Mouse (Mus musculus) kidney, postnatal 4 days (tissue): ENCODE measurements around the gene Psors1c2.
A peak's percentile ranks its signal among the peaks of the same experiment; 100 is the strongest.
"Not testable (repeated sequence)": the region's sequence is repeated elsewhere in the genome, so short reads cannot be mapped to it uniquely, and the experiment has no call there.

Experiments
- DNase-seq, 2 experiments: peaks; one replicate each; pipeline ENCODE4 v3.0.0; 2021; ENCODE audit warnings: mixed read lengths in 2 of 2

The Psors1c2 gene

DNA sequence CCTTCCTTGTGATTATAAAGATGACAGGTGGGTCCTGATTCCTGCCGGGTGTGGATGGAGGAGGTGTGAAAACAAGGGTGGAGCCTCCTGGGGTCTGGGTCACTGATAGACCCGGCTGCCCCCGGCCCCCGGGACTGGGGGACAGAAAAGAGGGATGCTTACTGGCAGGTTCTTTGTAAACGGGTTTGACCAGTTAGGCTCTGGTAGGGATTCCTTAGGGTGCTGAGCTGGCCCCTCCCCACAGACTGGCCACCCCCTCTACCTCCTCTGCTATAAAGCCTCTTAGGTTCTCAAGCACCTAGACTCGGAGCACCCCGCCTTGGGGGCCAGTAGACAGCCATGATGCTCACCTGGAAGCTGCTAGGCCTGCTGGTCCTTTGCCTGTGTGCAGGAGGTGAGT is at the start of gene Psors1c2:
Gene Psors1c2 (plus strand): TSS at position 301 of the 400 bp plus-strand sequence.
- no peak for DNase-seq

DNA sequence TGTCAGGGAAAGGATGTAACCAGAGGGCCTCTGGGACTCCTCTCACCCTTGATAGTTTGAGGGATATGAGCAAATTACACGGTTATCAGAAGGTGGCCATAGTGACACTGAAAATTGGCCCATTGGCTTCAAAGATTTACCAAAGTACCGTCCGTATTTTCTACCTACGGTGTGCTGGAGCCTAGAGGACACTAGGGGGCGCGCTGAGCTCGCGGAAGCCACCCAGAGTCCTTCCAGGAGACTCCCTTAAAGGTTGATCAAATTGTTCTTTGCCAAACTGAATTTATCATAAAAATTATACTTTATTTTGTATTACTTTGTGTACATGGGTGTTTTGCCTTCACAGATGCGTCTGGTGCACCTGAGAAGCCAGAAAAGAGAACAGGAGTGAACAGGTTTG is 48.9 kb upstream of the Psors1c2 start:
- DNase-seq: peak; percentile 79 to 80

DNA sequence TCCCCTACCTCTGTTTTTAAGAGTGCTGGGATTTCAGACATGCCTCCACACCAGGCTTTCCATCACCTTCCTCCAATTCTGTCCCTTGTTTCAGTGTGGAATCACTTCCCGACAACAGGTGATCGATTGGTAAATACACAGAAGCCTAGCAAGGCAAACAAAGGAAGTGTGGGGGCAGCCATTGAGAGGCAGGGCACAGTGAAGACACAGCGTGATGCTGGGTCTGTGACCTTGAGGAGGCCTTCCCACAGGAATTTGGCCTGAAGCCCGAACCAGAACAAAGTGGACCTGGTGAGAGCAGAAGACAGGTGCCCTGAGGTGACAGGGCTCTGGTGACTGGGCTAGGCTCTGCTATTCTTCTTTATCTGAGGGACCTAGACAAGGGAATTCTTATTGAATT is 47.3 kb upstream of the Psors1c2 start:
- DNase-seq: no peak

DNA sequence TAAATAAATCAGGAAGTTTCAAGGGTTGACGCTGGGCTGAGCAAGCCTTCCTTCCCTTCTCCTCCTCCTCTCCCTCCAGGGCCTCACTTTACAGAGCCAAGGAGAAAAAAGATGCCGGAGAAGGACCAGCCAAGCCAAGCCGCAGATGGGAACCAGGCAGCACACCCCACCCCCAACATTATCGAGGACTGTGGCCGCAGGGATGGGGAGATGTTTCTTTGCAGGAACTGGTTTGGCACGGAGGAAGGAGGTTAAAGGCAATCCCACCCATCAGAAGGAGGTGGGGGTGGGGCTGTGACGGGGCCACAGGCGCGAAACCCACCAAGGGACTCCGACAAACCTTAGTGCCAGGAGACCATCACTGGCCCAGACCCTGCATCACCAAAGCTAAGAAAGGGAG is 46.3 kb upstream of the Psors1c2 start:
- no peak for DNase-seq

DNA sequence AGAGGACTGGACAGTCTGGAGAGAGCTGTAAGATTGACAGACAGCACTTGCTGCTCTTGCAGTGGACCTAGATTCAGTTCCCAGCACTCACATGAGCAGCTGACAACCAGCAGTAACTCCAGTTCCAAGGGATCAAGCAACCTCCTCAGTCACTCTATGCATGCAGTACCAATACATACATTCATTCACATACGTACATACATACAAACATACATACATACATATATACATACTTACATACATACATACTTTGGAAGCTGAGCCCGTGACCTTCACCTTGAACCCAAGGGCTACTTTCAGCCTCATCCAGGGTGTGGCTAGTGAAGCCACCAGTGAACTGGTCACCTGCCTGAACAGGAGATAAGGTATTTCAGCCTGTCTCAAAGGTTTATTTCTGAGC is 45.0 kb upstream of the Psors1c2 start:
- DNase-seq: no peak

DNA sequence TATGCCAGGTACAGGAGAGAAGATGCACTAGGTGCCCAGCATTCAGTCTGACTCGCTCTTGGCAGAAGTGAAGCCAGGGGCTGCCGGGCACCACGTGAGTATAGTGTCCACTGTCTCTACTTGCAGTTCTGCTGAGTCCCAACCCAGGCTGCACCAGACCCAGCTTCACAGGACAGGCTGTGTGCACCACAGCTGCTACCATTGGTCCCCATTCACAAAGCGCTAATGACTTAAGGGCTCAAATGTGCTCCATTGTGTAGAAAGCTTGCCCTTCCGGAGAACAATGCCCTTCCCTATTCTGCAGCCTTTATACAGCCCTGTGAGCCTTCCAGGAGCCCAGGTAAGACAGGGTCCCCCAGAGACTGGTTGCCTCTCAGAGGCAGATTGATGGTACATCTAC is 42.7 kb upstream of the Psors1c2 start:
- DNase-seq: no peak

DNA sequence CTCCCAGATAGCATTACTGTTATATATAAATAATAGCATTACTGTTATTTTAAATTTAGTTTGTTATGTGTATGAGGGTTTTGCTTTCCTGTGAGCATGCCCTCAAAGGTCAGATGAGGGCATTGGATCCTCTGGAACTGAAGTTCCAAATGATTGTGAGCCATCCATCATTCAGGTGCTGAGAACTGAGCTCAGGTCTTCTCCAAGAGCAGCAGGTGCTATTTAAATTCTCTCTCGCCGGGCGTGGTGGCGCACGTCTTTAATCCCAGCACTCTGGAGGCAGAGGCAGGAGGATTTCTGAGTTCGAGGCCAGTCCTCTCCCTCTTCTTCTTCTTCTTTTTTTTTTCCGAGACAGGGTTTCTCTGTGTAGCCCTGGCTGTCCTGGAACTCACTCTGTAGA is 35.9 kb upstream of the Psors1c2 start:
- DNase-seq: no peak

DNA sequence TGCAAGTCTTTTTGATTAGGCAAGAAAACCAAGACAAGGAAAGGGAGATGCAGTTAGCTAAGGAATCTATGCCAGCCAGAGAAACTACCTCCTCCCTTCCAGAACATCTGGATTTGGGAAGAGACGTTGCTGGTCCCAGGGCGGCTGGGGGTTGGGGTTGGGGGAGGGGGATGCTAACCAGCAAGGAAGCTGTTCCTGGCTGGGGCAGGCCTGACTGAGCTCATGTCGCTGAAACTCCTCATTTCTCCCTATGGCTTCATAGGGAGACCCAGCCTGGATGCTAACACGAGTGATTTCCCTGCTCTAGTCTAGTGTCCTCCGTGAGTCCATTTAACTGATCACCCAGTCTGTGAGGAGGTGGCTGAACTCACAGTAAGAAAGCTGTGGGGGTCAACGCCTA is 30.8 kb upstream of the Psors1c2 start:
- DNase-seq: no peak

DNA sequence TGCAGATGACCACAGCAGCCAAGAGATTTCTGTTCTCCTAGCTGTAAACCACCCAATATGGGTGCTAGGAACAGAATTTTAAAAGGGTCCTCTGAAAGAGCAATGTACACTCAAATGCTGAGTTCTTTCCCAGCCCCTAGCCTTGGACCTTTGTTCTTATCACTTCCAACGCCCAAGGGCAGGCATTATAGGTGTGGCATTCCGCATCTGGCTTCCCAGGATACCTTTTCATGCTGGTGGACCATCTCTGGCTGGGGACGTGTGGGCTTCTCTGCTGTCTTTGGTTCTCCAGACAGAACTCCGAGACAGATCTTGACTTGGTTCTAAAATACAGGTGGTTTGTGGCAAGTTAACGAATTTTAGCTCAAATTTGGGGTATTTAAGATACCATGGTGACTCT is 30.2 kb upstream of the Psors1c2 start:
- DNase-seq: no peak

DNA sequence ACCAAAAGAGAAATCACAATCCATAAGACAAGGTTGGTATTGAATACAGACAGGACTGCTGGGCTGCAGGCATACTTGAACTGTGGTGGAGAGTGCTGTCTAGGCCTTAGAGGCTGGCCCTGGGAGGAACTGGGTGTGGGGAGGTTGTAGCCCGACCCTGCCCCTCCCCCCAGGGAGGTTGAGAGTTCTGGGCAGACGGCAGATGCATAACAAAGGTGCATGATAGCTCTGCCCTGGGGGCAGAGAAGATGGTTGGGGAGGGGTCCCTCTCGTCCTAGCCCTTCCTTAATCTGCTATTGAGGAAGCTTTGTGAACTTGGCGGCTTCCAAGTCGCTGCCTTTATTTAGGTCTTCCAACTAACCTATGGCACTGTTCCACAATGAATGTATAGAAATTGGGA is 29.2 kb upstream of the Psors1c2 start:
- no peak for DNase-seq

DNA sequence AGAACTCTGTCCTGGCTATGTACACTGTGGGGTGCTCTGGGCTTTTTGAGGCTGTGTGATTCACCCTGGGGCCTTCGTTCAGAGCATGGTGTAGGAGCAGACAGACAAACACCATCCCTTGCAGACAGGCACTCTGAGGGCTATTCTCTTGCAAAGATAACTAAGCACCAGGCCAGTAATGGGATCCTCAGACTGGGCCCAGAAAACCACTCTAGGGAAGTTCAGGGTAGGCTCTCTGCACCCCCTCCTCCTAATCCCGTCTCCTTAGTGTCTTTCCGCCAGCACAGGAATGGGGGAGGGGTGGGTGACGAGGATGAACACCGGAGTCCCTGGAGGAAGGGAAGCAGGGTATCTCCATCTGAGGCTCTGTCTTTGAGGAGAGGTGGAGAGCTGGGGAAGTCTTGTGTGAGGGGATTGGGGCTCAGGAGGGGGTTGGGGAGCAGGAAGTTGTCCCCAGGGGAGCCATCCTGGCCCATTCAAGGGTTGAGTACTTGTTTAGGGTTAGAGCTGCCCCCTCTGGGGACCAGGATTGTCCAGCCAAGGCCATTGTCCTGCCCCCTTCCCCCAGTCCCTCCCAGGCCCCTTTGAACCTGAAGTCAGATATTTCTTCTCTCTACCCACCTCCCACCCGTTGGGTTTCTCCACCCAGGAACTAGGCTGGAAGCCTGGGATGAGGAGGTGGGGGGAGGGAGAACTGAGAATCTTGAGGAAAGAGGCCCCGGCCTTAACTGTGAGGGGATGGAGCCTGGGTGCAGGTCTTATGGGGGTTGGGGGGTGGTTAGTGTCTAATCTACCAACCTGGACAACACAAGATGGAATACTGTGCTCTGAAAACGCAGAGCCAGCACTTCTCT is 28.1 kb upstream of the Psors1c2 start:
- no peak for DNase-seq

DNA sequence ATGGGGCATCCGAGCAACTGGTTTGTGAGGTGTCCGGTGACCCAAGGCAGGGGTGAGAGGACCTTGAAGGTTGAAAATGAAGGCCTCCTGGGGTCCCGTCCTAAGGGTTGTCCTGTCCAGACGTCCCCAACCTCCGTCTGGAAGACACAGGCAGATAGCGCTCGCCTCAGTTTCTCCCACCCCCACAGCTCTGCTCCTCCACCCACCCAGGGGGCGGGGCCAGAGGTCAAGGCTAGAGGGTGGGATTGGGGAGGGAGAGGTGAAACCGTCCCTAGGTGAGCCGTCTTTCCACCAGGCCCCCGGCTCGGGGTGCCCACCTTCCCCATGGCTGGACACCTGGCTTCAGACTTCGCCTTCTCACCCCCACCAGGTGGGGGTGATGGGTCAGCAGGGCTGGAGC is 27.2 kb upstream of the Psors1c2 start, which contains the start of gene Pou5f1:
Gene Pou5f1 (plus strand): TSS at position 243 of the 400 bp plus-strand sequence.
- no peak for DNase-seq

DNA sequence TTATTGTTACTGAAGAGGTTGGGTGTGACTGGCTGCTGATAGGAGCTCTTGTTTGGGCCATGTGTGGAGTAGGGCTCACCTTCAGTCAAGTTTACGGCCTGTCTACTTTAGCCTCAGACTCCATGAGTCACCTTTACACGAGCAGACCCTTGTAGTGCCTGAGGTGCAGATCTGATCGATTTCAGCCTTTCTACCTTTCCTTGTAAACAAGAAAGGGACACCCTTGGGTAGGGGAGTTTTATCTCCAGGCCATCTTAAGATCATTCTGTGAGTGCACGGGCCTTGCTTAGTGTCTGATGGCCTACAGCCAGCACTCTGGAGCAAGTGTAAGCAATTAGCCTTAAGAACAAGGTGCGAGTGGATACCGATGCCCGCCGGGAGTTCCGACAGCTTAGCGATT is 26.1 kb upstream of the Psors1c2 start:
- DNase-seq: no peak

DNA sequence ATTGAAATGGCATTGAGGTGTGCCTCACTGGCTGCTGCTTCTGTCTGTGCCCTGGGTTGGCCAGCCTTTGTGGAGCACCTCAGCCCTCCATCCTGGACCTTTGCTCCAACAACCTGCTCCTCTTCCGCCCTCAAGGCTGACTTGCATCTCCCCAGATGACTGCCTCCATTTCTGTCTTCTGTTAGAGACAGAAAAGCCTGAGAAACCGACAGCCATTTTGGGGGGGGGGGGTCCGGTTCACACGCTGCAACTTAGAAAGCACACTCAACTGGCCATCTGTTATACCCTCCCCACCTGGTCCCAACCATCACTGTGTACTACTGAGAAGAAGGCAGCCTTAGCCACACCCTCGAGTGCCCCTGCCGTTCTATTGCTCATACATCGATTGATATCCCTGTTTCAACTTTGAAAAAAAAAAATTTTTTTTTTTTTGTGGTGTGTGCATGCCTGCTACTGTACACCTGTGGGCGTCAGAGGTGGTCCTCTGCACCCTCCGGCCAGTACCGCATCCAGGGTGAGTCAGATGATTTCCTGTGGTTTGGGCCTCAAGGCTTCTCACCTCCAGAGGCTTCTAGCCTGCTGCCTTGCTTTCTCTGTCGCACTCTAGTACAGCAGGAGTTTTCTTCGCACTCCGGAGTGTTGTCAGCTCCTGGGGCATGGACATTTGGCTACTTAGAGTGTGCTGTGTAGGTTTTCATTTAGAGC is 25.3 kb upstream of the Psors1c2 start:
- DNase-seq: no peak

DNA sequence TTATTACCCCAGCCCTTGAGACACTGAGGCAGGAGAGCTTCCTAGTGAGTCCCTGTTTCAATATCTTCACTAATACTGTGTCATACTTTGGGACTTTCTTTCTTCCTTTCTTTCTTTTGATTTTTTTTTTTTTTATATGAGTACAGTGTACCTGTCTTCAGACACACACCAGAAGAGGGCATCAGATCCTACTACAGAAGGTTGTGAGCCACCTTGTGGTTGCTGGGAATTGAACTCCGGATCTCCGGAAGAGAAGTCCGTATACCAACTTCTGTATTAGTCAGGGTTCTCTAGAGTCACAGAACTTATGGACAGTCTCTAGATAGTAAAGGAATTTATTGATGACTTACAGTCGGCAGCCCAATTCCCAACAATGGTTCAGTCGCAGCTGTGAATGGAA is 24.7 kb upstream of the Psors1c2 start:
- not testable (repeated sequence) for DNase-seq

DNA sequence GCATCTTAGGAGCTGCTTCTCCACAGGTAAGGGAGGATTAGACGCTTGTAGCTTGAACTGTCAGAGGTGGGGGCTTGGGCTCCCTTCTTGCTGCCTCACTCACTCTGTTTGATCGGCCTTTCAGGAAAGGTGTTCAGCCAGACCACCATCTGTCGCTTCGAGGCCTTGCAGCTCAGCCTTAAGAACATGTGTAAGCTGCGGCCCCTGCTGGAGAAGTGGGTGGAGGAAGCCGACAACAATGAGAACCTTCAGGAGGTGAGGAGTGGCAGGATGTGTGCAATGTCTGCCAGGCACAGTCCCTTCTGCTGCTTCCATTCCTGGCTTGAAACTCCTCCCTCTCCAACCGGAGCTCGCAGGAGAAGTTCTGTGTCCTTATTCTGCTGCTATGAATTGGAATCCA is 23.7 kb upstream of the Psors1c2 start:
- peak; percentile 71 to 75 for DNase-seq

DNA sequence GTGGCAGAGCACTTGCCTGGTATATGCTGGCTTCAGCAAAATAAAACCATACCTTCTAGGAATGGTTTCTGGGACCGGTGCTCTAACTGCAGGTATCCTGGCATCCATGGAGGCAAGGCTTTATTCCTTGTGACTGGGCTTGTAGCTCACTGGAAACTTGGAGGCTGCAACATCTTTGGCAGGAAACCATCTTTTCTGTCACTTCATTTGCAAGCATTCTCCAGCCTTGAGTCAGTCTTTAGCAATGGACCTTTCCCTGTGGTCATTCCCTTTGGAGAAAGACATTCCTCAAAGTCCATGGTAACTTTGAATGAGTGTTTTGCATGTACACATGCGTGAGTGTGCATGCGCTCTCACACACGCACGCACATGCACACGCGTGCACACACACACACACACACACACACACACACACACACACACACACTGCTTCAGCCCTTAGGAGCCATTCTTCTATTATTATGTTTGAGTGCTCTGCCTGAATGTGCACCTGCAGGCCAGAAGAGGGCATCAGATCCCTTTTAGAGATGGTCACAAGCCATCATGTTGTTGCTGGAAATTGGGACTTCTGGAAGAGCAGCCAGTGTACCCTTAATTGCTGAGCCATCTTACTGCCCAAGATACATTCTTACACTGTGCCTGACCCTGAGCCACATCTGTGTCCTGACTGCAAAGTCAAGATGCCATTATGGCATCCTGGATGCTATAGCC is 19.9 kb upstream of the Psors1c2 start:
- DNase-seq: peak in 1 of 2 experiments; percentile 22

DNA sequence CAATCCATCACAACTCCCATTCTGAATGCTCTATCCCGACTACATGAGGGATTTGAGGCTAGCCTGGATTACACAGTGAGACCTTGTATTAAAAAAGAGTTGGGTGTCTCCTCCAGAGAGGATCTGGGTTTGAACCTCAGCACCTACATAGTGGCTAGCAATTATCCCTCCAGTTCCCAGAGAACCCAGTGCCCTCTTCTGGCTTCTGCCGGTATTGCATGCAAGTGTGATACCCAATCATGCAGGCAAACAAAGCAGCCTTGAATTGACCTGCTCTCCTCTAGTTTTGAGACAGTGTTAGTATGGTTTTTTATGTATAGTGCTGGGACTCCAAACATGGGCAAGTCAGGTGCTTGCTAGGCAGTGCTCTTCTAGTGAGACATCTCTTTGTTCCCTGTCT is 19.1 kb upstream of the Psors1c2 start:
- peak; percentile 90 to 92 for DNase-seq

DNA sequence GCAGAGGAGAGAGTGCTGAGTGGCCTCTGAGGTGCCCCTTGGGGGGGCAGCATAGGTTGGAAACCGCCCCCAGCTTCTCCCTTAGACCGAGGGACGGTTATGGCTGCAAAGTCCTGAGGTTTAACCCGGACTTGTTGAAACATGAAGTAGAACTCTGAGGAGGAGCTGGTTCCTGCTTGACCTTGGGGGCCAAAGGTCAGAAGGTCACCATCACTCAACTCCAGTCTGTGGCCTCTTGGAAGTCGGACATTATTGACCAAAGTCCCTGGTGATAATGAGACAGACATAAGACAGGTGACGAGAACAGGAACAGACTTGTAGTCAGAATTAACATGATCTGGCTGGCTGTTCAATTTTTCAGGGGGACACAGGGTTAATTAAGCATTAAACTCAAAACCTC is 18.2 kb upstream of the Psors1c2 start:
- no peak for DNase-seq

DNA sequence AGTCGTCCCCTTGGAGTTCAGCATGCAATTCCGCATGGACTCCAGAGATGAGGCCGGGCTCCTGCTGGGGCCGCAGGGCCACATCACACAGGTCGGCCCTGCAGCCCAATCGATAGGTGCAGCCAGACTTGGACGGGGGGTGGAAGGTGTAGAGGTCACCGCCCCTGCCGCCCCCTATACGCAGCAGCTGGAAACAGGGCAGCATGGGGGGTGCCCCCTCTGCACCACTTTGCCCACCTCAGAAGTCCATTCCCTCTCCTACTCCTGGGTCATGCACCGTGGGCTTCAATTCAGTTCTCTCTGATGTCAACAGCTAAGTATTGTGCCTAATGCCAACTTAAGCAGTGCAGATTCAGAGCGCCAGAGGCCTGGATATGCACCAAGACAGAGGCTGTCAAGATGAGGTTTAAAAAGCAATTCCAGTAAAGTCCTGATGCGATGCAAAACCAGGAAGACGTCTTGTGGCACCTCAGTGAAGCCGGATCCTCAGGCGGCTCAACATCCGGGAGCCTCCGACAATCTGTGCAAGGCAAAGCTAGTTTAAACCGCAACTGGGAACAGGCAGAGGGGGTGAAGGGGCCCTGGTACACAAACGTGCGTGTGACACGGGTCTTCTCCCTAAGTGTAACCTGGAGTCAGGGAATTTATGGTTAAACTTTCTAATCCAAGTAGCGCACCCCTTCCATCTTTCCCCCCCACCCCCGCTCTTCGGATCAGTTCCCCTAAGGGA is 16.9 kb upstream of the Psors1c2 start:
- peak; percentile 58 to 69 for DNase-seq

DNA sequence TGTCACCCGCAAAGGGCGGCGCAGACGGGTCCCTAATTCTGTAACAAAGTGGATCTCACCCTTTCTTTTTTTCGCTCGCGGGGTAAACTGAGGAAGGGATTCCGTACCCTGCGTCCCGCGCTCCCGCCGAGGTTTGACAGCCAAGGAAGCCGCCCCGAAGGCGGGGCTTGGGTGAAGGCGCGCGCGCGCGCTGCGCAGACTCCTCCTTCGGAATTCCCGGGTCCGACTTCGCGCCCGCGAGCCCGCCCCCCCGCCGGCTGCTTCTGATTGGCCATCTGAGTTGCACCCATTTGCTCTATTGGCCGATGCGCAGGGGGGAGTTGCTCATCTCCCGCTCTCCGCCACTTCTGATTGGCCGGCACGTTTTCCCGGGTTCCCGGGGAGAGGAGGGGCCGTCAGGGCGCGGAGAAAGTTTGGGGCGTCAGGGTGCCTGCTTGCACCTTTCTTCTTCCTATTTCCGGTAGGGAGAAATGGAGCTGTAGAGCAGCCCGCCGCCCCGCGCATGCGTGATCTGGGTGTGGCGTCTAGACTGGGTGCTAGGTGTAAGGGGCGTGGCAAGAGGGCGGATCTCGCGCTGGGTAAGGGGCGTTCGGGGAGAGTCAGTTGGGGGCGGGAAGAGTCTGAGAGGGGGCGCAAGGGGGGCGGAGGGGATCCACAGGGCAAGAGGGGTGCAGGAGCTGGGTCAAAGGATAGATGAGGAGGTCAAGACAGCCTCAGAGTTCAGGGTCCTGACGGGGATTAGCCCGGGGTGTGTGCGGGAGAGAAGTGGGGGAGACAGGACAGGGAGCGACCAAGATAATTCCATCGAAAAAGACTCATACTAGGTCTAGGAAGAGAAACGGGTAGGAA is 16.1 kb upstream of the Psors1c2 start, which contains the start of the genes Tcf19 and Cchcr1:
Gene Tcf19 (minus strand): TSS at position 173 of the 849 bp plus-strand sequence.
Gene Cchcr1 (plus strand): TSS at position 449 of the 849 bp plus-strand sequence.
- peak; percentile 98 to 99 for DNase-seq

DNA sequence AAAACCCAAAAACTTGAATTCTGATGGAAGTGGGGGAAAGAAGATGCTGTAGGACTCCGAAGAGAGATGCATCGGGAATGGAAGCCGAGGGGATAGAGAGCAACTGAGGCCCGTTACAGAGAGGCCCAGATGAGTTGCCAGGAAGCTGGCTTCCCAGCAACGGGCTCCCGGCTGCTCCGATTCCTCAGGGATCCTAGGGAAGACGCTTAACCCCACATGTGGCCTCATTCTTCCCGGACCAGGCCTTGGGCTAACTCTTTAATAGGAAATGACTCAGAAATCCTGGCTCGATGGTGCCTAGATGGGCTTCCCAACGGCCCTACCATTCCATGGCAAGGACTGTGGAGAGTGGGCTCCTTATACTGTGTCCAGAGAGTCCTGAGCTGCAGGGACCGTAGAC is 15.5 kb upstream of the Psors1c2 start:
- DNase-seq: peak in 1 of 2 experiments; percentile 42
